Mouse (Mus musculus): ENCODE data around the gene Myo9a. TPM values are rescaled to one million over a fixed set of nuclear protein-coding genes. Genes with fewer than 3 reads are reported as not detected.
A peak's percentile ranks its signal among the peaks of the same experiment; 100 is the strongest.
"Not testable (repeated sequence)": the region's sequence is repeated elsewhere in the genome, so short reads cannot be mapped to it uniquely, and the experiment has no call there.

Gene Myo9a
- polyA plus RNA-seq, 1 experiment from 2014 or later = 15.9 TPM

- not testable (repeated sequence) for H3K27ac ChIP-seq; H3K4me1 ChIP-seq; ATAC-seq (ENCODE audit: insufficient number of reproducible peaks, low FRiP score, low TSS enrichment, low read depth); H3K9ac ChIP-seq; H3K4me3 ChIP-seq; H3K4me2 ChIP-seq; H3K27me3 ChIP-seq; H3K9me3 ChIP-seq; H3K36me3 ChIP-seq
- WGBS = 98% methylated on average over 3 of the region's 3 CpGs
Measured at GRCm38 (mm10) chr9:59757016-59757415, 6.3 kb downstream of the Myo9a start.

- no peaks in the 10 kb centered on the region for H3K36me3 ChIP-seq
- H3K9me3 ChIP-seq = no peaks in the 10 kb centered on the region
- H3K27me3 ChIP-seq = no peaks in the 10 kb centered on the region
- no peak for ATAC-seq (ENCODE audit: insufficient number of reproducible peaks, low FRiP score, low TSS enrichment, low read depth)
- H3K4me3 ChIP-seq = no peak overlapping the region
- H3K9ac ChIP-seq = no peak overlapping the region
- no peaks in the 10 kb centered on the region for H3K4me1 ChIP-seq
- no peak overlapping the region for H3K4me2 ChIP-seq
- H3K27ac ChIP-seq = no peak overlapping the region
- 61% methylated on average over 3 of the region's 3 CpGs for WGBS
Measured at GRCm38 (mm10) chr9:59760515-59760914, 9.8 kb downstream of the Myo9a start.

- not testable (repeated sequence) for H3K9me3 ChIP-seq; H3K4me2 ChIP-seq; H3K36me3 ChIP-seq; H3K9ac ChIP-seq; H3K27ac ChIP-seq; H3K4me3 ChIP-seq; H3K27me3 ChIP-seq; ATAC-seq (ENCODE audit: insufficient number of reproducible peaks, low FRiP score, low TSS enrichment, low read depth); H3K4me1 ChIP-seq
- WGBS = 83% methylated on average over 12 of the region's 13 CpGs
Measured at GRCm38 (mm10) chr9:59766966-59767461, 16.3 kb downstream of the Myo9a start.

GRCm38 (mm10) chr9:59806046-59806774 lies 55.5 kb downstream of the Myo9a start:
- not testable (repeated sequence) for H3K4me2 ChIP-seq; H3K4me1 ChIP-seq; H3K27ac ChIP-seq; ATAC-seq (ENCODE audit: insufficient number of reproducible peaks, low FRiP score, low TSS enrichment, low read depth); H3K9me3 ChIP-seq; H3K9ac ChIP-seq; H3K27me3 ChIP-seq; H3K4me3 ChIP-seq
- 77% methylated on average over 3 of the region's 3 CpGs for WGBS
- peaks cover 19% of the 10 kb centered on the region for H3K36me3 ChIP-seq

- Histone ChIP-seq H3K27me3 (no peaks in the 10 kb centered on the region), H3K9ac (no peak overlapping the region), H3K27ac (no peak overlapping the region), H3K4me3 (no peak overlapping the region), H3K36me3 (peaks cover 23% of the 10 kb centered on the region; the same call in 1 of the 2 replicates), H3K4me1 (no peaks in the 10 kb centered on the region), H3K9me3 (no peaks in the 10 kb centered on the region), H3K4me2 (no peak overlapping the region)
- ATAC-seq (ENCODE audit: insufficient number of reproducible peaks, low FRiP score, low TSS enrichment, low read depth) = no peak
Measured at GRCm38 (mm10) chr9:59884551-59884950, 133.9 kb downstream of the Myo9a start.

- Histone ChIP-seq H3K9me3 (no peaks in the 10 kb centered on the region), H3K4me2 (no peak overlapping the region), H3K4me3 (no peak overlapping the region), H3K4me1 (no peaks in the 10 kb centered on the region), H3K27ac (no peak overlapping the region), H3K27me3 (no peaks in the 10 kb centered on the region), H3K36me3 (peaks cover 26% of the 10 kb centered on the region), H3K9ac (no peak overlapping the region)
- WGBS = 91% methylated on average over 1 of the region's 1 CpGs
- no peak for ATAC-seq (ENCODE audit: insufficient number of reproducible peaks, low FRiP score, low TSS enrichment, low read depth)
Measured at GRCm38 (mm10) chr9:59903382-59903781, 152.7 kb downstream of the Myo9a start.

- H3K4me2 ChIP-seq = no peak overlapping the region
- 93% methylated on average over 1 of the region's 1 CpGs for WGBS
- no peak overlapping the region for H3K4me3 ChIP-seq
- peaks cover 16% of the 10 kb centered on the region for H3K36me3 ChIP-seq
- H3K27ac ChIP-seq = no peak overlapping the region
- H3K4me1 ChIP-seq = no peaks in the 10 kb centered on the region
- H3K9me3 ChIP-seq = no peaks in the 10 kb centered on the region
- ATAC-seq (ENCODE audit: insufficient number of reproducible peaks, low FRiP score, low TSS enrichment, low read depth) = no peak
- H3K9ac ChIP-seq = no peak overlapping the region
- H3K27me3 ChIP-seq = no peaks in the 10 kb centered on the region
Measured at GRCm38 (mm10) chr9:59914761-59915160, 164.1 kb downstream of the Myo9a start.

- no peaks in the 10 kb centered on the region for H3K9me3 ChIP-seq
- no peak overlapping the region for H3K4me3 ChIP-seq
- H3K9ac ChIP-seq = no peak overlapping the region
- no peak overlapping the region for H3K27ac ChIP-seq
- 85% methylated on average over 3 of the region's 3 CpGs for WGBS
- no peak overlapping the region for H3K4me2 ChIP-seq
- ATAC-seq (ENCODE audit: insufficient number of reproducible peaks, low FRiP score, low TSS enrichment, low read depth) = no peak
- no peaks in the 10 kb centered on the region for H3K27me3 ChIP-seq
- H3K36me3 ChIP-seq = peaks cover 9% of the 10 kb centered on the region; the same call in 1 of the 2 replicates
- no peaks in the 10 kb centered on the region for H3K4me1 ChIP-seq
Measured at GRCm38 (mm10) chr9:59930248-59930647, 179.6 kb downstream of the Myo9a start.

GRCm38 (mm10) chr9:59935866-59936265 lies 185.2 kb downstream of the Myo9a start:
- H3K4me1 ChIP-seq; ATAC-seq (ENCODE audit: insufficient number of reproducible peaks, low FRiP score, low TSS enrichment, low read depth); H3K9ac ChIP-seq; H3K4me2 ChIP-seq; H3K27ac ChIP-seq; H3K9me3 ChIP-seq; H3K4me3 ChIP-seq; H3K36me3 ChIP-seq; H3K27me3 ChIP-seq: not testable (repeated sequence)
- WGBS = 74% methylated on average over 8 of the region's 8 CpGs

- H3K4me2 ChIP-seq = no peak overlapping the region
- WGBS = 40% methylated on average over 8 of the region's 8 CpGs
- no peaks in the 10 kb centered on the region for H3K27me3 ChIP-seq
- no peak overlapping the region for H3K27ac ChIP-seq
- H3K9ac ChIP-seq = no peak overlapping the region
- H3K36me3 ChIP-seq = no peaks in the 10 kb centered on the region
- peaks cover 16% of the 10 kb centered on the region for H3K4me1 ChIP-seq
- no peak for ATAC-seq (ENCODE audit: insufficient number of reproducible peaks, low FRiP score, low TSS enrichment, low read depth)
- H3K9me3 ChIP-seq = no peaks in the 10 kb centered on the region
- no peak overlapping the region for H3K4me3 ChIP-seq
Measured at GRCm38 (mm10) chr9:59938529-59938928, 187.8 kb downstream of the Myo9a start.

GRCm38 (mm10) chr9:59939691-59940090 lies 189.0 kb downstream of the Myo9a start:
- Histone ChIP-seq H3K9ac (no peak overlapping the region), H3K4me1 (peaks cover 16% of the 10 kb centered on the region), H3K9me3 (no peaks in the 10 kb centered on the region), H3K27ac (0 out of 2 replicates have a peak overlapping the region, but pooled peaks have one; percentile 22), H3K4me3 (no peak overlapping the region), H3K36me3 (no peaks in the 10 kb centered on the region), H3K4me2 (no peak overlapping the region), H3K27me3 (no peaks in the 10 kb centered on the region)
- ATAC-seq (ENCODE audit: insufficient number of reproducible peaks, low FRiP score, low TSS enrichment, low read depth) = no peak
- WGBS = 47% methylated on average over 2 of the region's 2 CpGs

GRCm38 (mm10) chr9:59940913-59941884 lies 190.5 kb downstream of the Myo9a start:
- H3K9ac ChIP-seq = no peak overlapping the region
- peaks cover 16% of the 10 kb centered on the region for H3K4me1 ChIP-seq
- no peaks in the 10 kb centered on the region for H3K27me3 ChIP-seq
- no peak overlapping the region for H3K4me3 ChIP-seq
- 0 out of 2 replicates have a peak overlapping the region, but pooled peaks have one; percentile 52 for H3K27ac ChIP-seq
- no peaks in the 10 kb centered on the region for H3K36me3 ChIP-seq
- H3K9me3 ChIP-seq = no peaks in the 10 kb centered on the region
- WGBS = 59% methylated on average over 12 of the region's 12 CpGs
- no peak for ATAC-seq (ENCODE audit: insufficient number of reproducible peaks, low FRiP score, low TSS enrichment, low read depth)
- H3K4me2 ChIP-seq = no peak overlapping the region
